ENCODE assay signal across 28 mouse cellular contexts in the genomic region with DNA sequence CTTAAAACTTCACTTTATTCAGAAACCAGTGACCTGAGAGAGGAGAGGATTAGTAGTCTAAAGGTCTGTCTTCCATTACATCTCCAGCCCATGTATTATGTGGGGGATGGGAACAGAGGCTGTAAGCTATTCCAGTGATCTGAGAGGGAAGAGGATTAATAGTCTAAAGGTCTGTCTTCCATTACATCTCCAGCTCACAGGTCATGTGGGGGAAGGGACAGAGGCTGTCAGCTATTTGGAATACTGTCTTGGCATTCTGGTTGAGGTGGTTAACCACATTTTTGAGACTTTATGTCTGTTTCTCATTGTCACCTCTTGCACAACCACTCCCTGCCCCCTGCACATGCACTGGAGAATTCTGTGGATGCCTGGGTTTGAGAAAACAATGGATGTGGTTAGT. TPM values are rescaled to one million over a fixed set of nuclear protein-coding genes. Genes with fewer than 3 reads are reported as not detected.
A peak's percentile ranks its signal among the peaks of the same experiment; 100 is the strongest.
DNase-seq lines count a peak whose midpoint lies in the region; ATAC-seq and TF ChIP-seq lines count a peak whose summit lies in the region.
"Had no signal": no experiment of that assay in that cellular context is flagged by ENCODE, and none has a peak within 500 bp of the region (broad histone marks: within the 10 kb centered on the region; RNA-seq: fewer than 3 reads in every experiment).

No protein-coding gene starts in this region.

- no peak for TF ChIP-seq POLR2A in cerebellum, adult 2 months (IDR thresholded peaks at IDR 0.05; ENCODE audit: borderline replicate concordance, insufficient read depth, low read length)

- H3K27ac ChIP-seq in hindbrain, embryonic 14.5 days, result no peak overlapping the region
- no peak overlapping the region for H3K27ac ChIP-seq in cerebellum, adult 2 months (ENCODE audit: insufficient read depth, low read length)
- no peak overlapping the region for H3K27ac ChIP-seq in heart, embryonic 12.5 days (ENCODE audit: poor library complexity, severe bottlenecking)
- H3K27ac ChIP-seq: forebrain, embryonic 12.5 days; hindbrain, embryonic 10.5 days; limb, embryonic 12.5 days; liver, embryonic 15.5 days; midbrain, embryonic 13.5 days; stomach, embryonic 15.5 days had no signal

- TF ChIP-seq CTCF in cerebellum, adult 2 months (IDR thresholded peaks at IDR 0.05; ENCODE audit: borderline replicate concordance, insufficient read depth, low read depth, low read length), result no peak

- no peak overlapping the region for H3K4me3 ChIP-seq in hindbrain, embryonic 14.5 days (replicated peaks; ENCODE audit: low read length)
- no peak overlapping the region for H3K4me3 ChIP-seq in cerebellum, adult 2 months (replicated peaks; ENCODE audit: insufficient read depth, low read depth, low read length)
- no peak overlapping the region for H3K4me3 ChIP-seq in heart, embryonic 12.5 days
- H3K4me3 ChIP-seq: forebrain, embryonic 12.5 days; hindbrain, embryonic 10.5 days; limb, embryonic 12.5 days; liver, embryonic 15.5 days; midbrain, embryonic 13.5 days; stomach, embryonic 15.5 days had no signal

- no peaks in the 10 kb centered on the region for H3K9me3 ChIP-seq in hindbrain, embryonic 14.5 days (ENCODE audit: control insufficient read depth, low read length)
- H3K9me3 ChIP-seq in heart, embryonic 12.5 days (replicated peaks), result no peaks in the 10 kb centered on the region
- H3K9me3 ChIP-seq: forebrain, embryonic 12.5 days; hindbrain, embryonic 10.5 days; limb, embryonic 12.5 days; liver, embryonic 15.5 days; midbrain, embryonic 13.5 days; stomach, embryonic 15.5 days had no signal

- H3K4me2 ChIP-seq in hindbrain, embryonic 14.5 days (replicated peaks), result no peak overlapping the region
- H3K4me2 ChIP-seq in heart, embryonic 12.5 days, result no peak overlapping the region
- H3K4me2 ChIP-seq: forebrain, embryonic 12.5 days; limb, embryonic 12.5 days; liver, embryonic 15.5 days; midbrain, embryonic 13.5 days; stomach, embryonic 15.5 days had no signal

- peak; percentile 69 for ATAC-seq in megakaryocyte progenitor cell, adult 5-6 weeks (replicated peaks; ENCODE audit: poor library complexity)
- ATAC-seq in hindbrain, embryonic 14.5 days (ENCODE audit: low FRiP score), result no peak
- no peak for ATAC-seq in heart, embryonic 12.5 days (ENCODE audit: insufficient number of reproducible peaks, low FRiP score)
- ATAC-seq: midbrain, embryonic 13.5 days had no signal

- DNase-seq in embryo, embryonic 11 days, result peak; percentile 16
- no peak for DNase-seq in embryo, embryonic 10 days (ENCODE audit: low spot score)
- peak; percentile 50 for DNase-seq in NIH3T3 (ENCODE audit: low read depth)
- peak; percentile 88 for DNase-seq in kidney, adult 9 months
- DNase-seq in hindbrain, embryonic 14.5 days (ENCODE audit: low spot score), result no peak
- no peak for DNase-seq in cerebellum, adult 2 months
- DNase-seq: cerebellum, postnatal 10 days; gastrocnemius, postnatal 14 days; thymus, adult 18-20 months; thymus, postnatal 4 days had no signal

- no peak overlapping the region for H3K9ac ChIP-seq in hindbrain, embryonic 14.5 days
- no peak overlapping the region for H3K9ac ChIP-seq in heart, embryonic 12.5 days
- H3K9ac ChIP-seq: forebrain, embryonic 12.5 days; limb, embryonic 12.5 days; liver, embryonic 15.5 days; midbrain, embryonic 13.5 days; stomach, embryonic 15.5 days had no signal

- no peaks in the 10 kb centered on the region for H3K27me3 ChIP-seq in hindbrain, embryonic 14.5 days (ENCODE audit: control insufficient read depth, insufficient read depth, low read length)
- H3K27me3 ChIP-seq in cerebellum, adult 2 months (ENCODE audit: control insufficient read depth, insufficient read depth, low read length), result no peaks in the 10 kb centered on the region
- no peaks in the 10 kb centered on the region for H3K27me3 ChIP-seq in heart, embryonic 12.5 days (replicated peaks)
- H3K27me3 ChIP-seq: CH12.LX; forebrain, embryonic 12.5 days; limb, embryonic 12.5 days; liver, embryonic 15.5 days; midbrain, embryonic 13.5 days; stomach, embryonic 15.5 days had no signal

- no peaks in the 10 kb centered on the region for H3K4me1 ChIP-seq in hindbrain, embryonic 14.5 days (replicated peaks; ENCODE audit: control insufficient read depth, insufficient read depth, low read length)
- H3K4me1 ChIP-seq in cerebellum, adult 2 months (ENCODE audit: control insufficient read depth, insufficient read depth, low read length), result no peaks in the 10 kb centered on the region
- no peaks in the 10 kb centered on the region for H3K4me1 ChIP-seq in heart, embryonic 12.5 days (replicated peaks)
- H3K4me1 ChIP-seq: forebrain, embryonic 12.5 days; hindbrain, embryonic 10.5 days; limb, embryonic 12.5 days; liver, embryonic 15.5 days; midbrain, embryonic 13.5 days; stomach, embryonic 15.5 days had no signal

- no peaks in the 10 kb centered on the region for H3K36me3 ChIP-seq in hindbrain, embryonic 14.5 days (replicated peaks; ENCODE audit: control insufficient read depth, insufficient read depth)
- H3K36me3 ChIP-seq in heart, embryonic 12.5 days, result no peaks in the 10 kb centered on the region
- H3K36me3 ChIP-seq: forebrain, embryonic 12.5 days; hindbrain, embryonic 10.5 days; limb, embryonic 12.5 days; liver, embryonic 15.5 days; midbrain, embryonic 13.5 days; stomach, embryonic 15.5 days had no signal

RNA-seq across cellular contexts. Expression of gene Galntl5, which starts 6.5 kb away (rescaled TPM):
- not detected in 2 replicates for total RNA-seq in megakaryocyte progenitor cell, adult 5-6 weeks (2015)
- total RNA-seq in megakaryocyte progenitor cell, adult 5-6 weeks (2017), result not detected in 2 replicates
- not detected in 2 replicates for polyA plus RNA-seq in hindbrain, embryonic 14.5 days (2014; fragmentation: Nextera tagmentation; extraction: Ambion mirVana)
- not detected in 2 replicates for polyA plus RNA-seq in cerebellum, adult 2 months (2012; rRNA removed)
- not detected in 2 replicates for polyA plus RNA-seq in heart, embryonic 12.5 days (2016; fragmentation: Nextera tagmentation; extraction: Ambion mirVana)
- total RNA-seq: adrenal gland, adult 18-20 months; CH12.LX; gastrocnemius, postnatal 14 days; heart, adult 8-10 months; layer of hippocampus, postnatal 14 days; left cerebral cortex, postnatal 10 days; MEL had no signal
- polyA plus RNA-seq: forebrain, embryonic 12.5 days; frontal cortex, adult 2 months; heart, postnatal 0 days; hindbrain, embryonic 10.5 days; limb, embryonic 12.5 days; liver, embryonic 15.5 days; lung, embryonic 16.5 days; midbrain, embryonic 13.5 days; neural tube, embryonic 14.5 days; stomach, embryonic 15.5 days had no signal

RNA-seq across cellular contexts. Expression of gene Galnt11, which starts 34.0 kb away (rescaled TPM):
- total RNA-seq in megakaryocyte progenitor cell, adult 5-6 weeks (2015), result 23.2 and 28.5 TPM in 2 replicates
- 18.0 and 18.8 TPM in 2 replicates for total RNA-seq in megakaryocyte progenitor cell, adult 5-6 weeks (2017)
- polyA plus RNA-seq in hindbrain, embryonic 14.5 days (2014; fragmentation: Nextera tagmentation; extraction: Ambion mirVana), result 58.2 and 65.3 TPM in 2 replicates
- 44.2 and 47.7 TPM in 2 replicates for polyA plus RNA-seq in cerebellum, adult 2 months (2012; rRNA removed)
- polyA plus RNA-seq in heart, embryonic 12.5 days (2016; fragmentation: Nextera tagmentation; extraction: Ambion mirVana), result 39.7 and 43.6 TPM in 2 replicates

RNA-seq across cellular contexts. Expression of gene E130116L18Rik, which starts 35.2 kb away (rescaled TPM):
- not detected in 2 replicates for total RNA-seq in megakaryocyte progenitor cell, adult 5-6 weeks (2015)
- total RNA-seq in megakaryocyte progenitor cell, adult 5-6 weeks (2017), result not detected in 2 replicates
- 1.7 TPM in 1 of 2 replicates, not detected in the other for polyA plus RNA-seq in hindbrain, embryonic 14.5 days (2014; fragmentation: Nextera tagmentation; extraction: Ambion mirVana)
- not detected in 2 replicates for polyA plus RNA-seq in cerebellum, adult 2 months (2012; rRNA removed)
- polyA plus RNA-seq in heart, embryonic 12.5 days (2016; fragmentation: Nextera tagmentation; extraction: Ambion mirVana), result not detected in 2 replicates
- total RNA-seq: adrenal gland, adult 18-20 months; CH12.LX; gastrocnemius, postnatal 14 days; heart, adult 8-10 months; layer of hippocampus, postnatal 14 days; left cerebral cortex, postnatal 10 days; MEL had no signal
- polyA plus RNA-seq: forebrain, embryonic 12.5 days; frontal cortex, adult 2 months; heart, postnatal 0 days; hindbrain, embryonic 10.5 days; limb, embryonic 12.5 days; liver, embryonic 15.5 days; lung, embryonic 16.5 days; midbrain, embryonic 13.5 days; neural tube, embryonic 14.5 days; stomach, embryonic 15.5 days had no signal

Comparison
In these comparisons a context has a peak if more than half of its experiments do, and no peak if none do; other contexts are left out.
1. DNase-seq: peak in embryo, embryonic 11 days (single experiment), NIH3T3 (single experiment) and kidney, adult 9 months (single experiment); none in embryo, embryonic 10 days (single experiment), hindbrain, embryonic 14.5 days (single experiment) and cerebellum, adult 2 months (0 of 2).